Mouse (Mus musculus) small intestine, adult 2 months (tissue): Measurements from ENCODE around the gene Mki67.

Experiments used
- CTCF ChIP-seq: fragments of 200-500 bp; IDR thresholded peaks from 2 replicates; pipeline ENCODE4 v1.5.1; 2012; ENCODE audit warnings: low read depth, mild to moderate bottlenecking, control low read depth, inconsistent platforms, low read length, moderate library complexity, mixed read lengths; ENCODE audit not compliant: insufficient replicate concordance, insufficient read length; ENCODE audit errors: extremely low read depth
- POLR2A ChIP-seq: fragments of 200-500 bp; IDR thresholded peaks from 2 replicates; pipeline ENCODE4 v1.6.1; 2012; ENCODE audit warnings: low read depth, mild to moderate bottlenecking, control low read depth, inconsistent platforms, low read length, moderate library complexity

GRCm38 (mm10) chr7:135646976-135647375 lies 69.2 kb downstream of the Mki67 start:
- TF ChIP-seq CTCF (no peak), POLR2A (no peak)
